Comparison of ENCODE assay signal across 24 mouse cellular contexts in the genomic region with DNA sequence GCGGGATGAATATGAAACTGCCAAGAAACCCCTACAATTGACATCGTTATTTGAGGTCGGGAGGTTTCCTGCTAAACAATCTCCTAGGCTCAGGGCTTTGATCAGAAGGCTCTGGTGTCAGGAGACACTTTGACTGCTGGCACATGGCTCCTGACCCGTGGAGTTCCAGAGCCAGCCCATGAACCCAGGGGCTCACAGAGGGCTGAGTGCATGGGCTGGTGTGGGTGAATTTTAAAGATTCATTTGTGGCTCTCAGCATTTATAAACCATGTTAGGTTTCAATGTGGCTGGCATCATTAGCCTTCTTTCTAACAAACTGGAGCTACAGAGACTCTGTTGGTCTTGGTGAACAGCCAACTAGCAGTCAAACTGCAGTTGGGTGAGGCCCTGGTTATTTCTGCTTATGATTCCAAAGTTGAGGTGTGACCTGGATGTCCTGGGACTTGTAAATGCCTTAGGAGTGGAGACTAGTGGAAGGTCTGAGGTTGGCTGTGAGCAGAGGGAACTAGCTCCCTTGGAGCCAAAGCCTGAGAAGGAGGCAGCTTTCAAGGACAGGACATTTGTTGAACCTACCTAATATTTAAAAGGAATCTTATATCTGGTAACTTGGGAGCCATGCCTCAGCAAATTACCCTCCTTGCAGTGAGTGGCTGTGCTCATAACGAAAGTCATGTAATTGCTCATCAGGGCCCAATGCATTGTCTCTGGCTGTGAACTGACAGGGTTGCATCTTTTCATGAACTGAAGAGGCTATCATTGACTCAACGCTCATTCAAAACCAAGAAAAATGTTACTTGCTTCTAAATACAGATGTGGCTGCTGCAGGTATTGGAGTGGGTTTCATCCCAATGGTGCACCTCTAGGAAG.
DNase-seq lines count a peak whose midpoint lies in the region; ATAC-seq and TF ChIP-seq lines count a peak whose summit lies in the region.
"Had no signal": no experiment of that assay in that cellular context is flagged by ENCODE, and none has a peak within 500 bp of the region (broad histone marks: within the 10 kb centered on the region; RNA-seq: fewer than 3 reads in every experiment).

No protein-coding gene starts in this region.

- no peaks in the 10 kb centered on the region for H3K79me2 ChIP-seq in CH12.LX (replicated peaks; ENCODE audit: control insufficient read depth, extremely low read depth, insufficient read depth, poor library complexity, severe bottlenecking)

- no peak overlapping the region for H3K27ac ChIP-seq in forebrain, embryonic 11.5 days (ENCODE audit: low read depth, low read length)
- no peak overlapping the region for H3K27ac ChIP-seq in forebrain, embryonic 12.5 days
- no peak overlapping the region for H3K27ac ChIP-seq in CH12.LX (ENCODE audit: insufficient read depth, low read depth)
- H3K27ac ChIP-seq in limb, embryonic 13.5 days: peak overlapping the region; percentile 55; the same call in 1 of the 2 replicates
- peak overlapping the region; percentile 65 for H3K27ac ChIP-seq in limb, embryonic 15.5 days
- H3K27ac ChIP-seq in heart, embryonic 12.5 days (ENCODE audit: poor library complexity, severe bottlenecking): no peak overlapping the region
- H3K27ac ChIP-seq: embryonic facial prominence, embryonic 13.5 days; embryonic facial prominence, embryonic 15.5 days; forebrain, embryonic 10.5 days had no signal

- no peak for TF ChIP-seq RAD21 in CH12.LX (IDR thresholded peaks at IDR 0.05; ENCODE audit: low read depth, low read length)

- H3K4me3 ChIP-seq in forebrain, embryonic 11.5 days (ENCODE audit: low read depth, low read length): no peak overlapping the region
- H3K4me3 ChIP-seq in forebrain, embryonic 12.5 days (replicated peaks): no peak overlapping the region
- H3K4me3 ChIP-seq in CH12.LX (replicated peaks in 1 of 3; ENCODE audit: low read depth in 2 of 3, low read length in 2 of 3, poor library complexity in 1 of 3): no peak overlapping the region
- no peak overlapping the region for H3K4me3 ChIP-seq in limb, embryonic 13.5 days
- H3K4me3 ChIP-seq in limb, embryonic 15.5 days: no peak overlapping the region
- H3K4me3 ChIP-seq in heart, embryonic 12.5 days: no peak overlapping the region
- H3K4me3 ChIP-seq: embryonic facial prominence, embryonic 13.5 days; embryonic facial prominence, embryonic 15.5 days; erythroblast, embryonic 14.5 days; forebrain, embryonic 10.5 days had no signal

- no peaks in the 10 kb centered on the region; the same call in 1 of the 2 replicates for H3K9me3 ChIP-seq in forebrain, embryonic 11.5 days (ENCODE audit: control insufficient read depth, low read length)
- no peaks in the 10 kb centered on the region for H3K9me3 ChIP-seq in forebrain, embryonic 12.5 days
- H3K9me3 ChIP-seq in CH12.LX (replicated peaks; ENCODE audit: low read length): peaks cover 5% of the 10 kb centered on the region
- H3K9me3 ChIP-seq in limb, embryonic 13.5 days: no peaks in the 10 kb centered on the region
- H3K9me3 ChIP-seq in limb, embryonic 15.5 days: no peaks in the 10 kb centered on the region
- H3K9me3 ChIP-seq in heart, embryonic 12.5 days (replicated peaks): 0 out of 2 replicates have a peak, but pooled peaks cover 4% of the 10 kb centered on the region
- H3K9me3 ChIP-seq: embryonic facial prominence, embryonic 13.5 days; embryonic facial prominence, embryonic 15.5 days; forebrain, embryonic 10.5 days had no signal

- DNase-seq in forebrain, embryonic 11.5 days (ENCODE audit: low spot score): peak; percentile 14
- no peak for DNase-seq in CH12.LX (ENCODE audit: extremely low read depth)
- no peak for DNase-seq in embryo, embryonic 10 days (ENCODE audit: low spot score)
- DNase-seq: adrenal gland, adult 2 months; adrenal gland, postnatal 10 days; adrenal gland, postnatal 25 days; B cell, adult 2 months; cerebellum, adult 11 months; cerebellum, adult 18-20 months; cerebellum, adult 8-10 months; cerebellum, adult 9-11 months; cerebellum, postnatal 14 days; cerebellum, postnatal 36 days had no signal

- in situ Hi-C loops in CH12.LX (cut with MboI; ENCODE audit: low pct_ligation_motif_present, low pct_unique_long_range_greater_than_20kb, low sequenced_read_pairs): no loop called here

- H3K36me3 ChIP-seq in forebrain, embryonic 11.5 days (ENCODE audit: control insufficient read depth, insufficient read depth, low read length): no peaks in the 10 kb centered on the region
- no peaks in the 10 kb centered on the region for H3K36me3 ChIP-seq in forebrain, embryonic 12.5 days (replicated peaks)
- H3K36me3 ChIP-seq in CH12.LX (replicated peaks in 1 of 2; ENCODE audit: control insufficient read depth in 1 of 2, insufficient read depth in 1 of 2, low read length in 1 of 2): no peaks in the 10 kb centered on the region
- no peaks in the 10 kb centered on the region for H3K36me3 ChIP-seq in limb, embryonic 13.5 days
- H3K36me3 ChIP-seq in limb, embryonic 15.5 days: no peaks in the 10 kb centered on the region
- H3K36me3 ChIP-seq in heart, embryonic 12.5 days: no peaks in the 10 kb centered on the region
- H3K36me3 ChIP-seq: embryonic facial prominence, embryonic 13.5 days; embryonic facial prominence, embryonic 15.5 days; forebrain, embryonic 10.5 days had no signal

- H3K4me1 ChIP-seq in forebrain, embryonic 11.5 days (replicated peaks; ENCODE audit: control insufficient read depth, insufficient read depth, low read length): no peaks in the 10 kb centered on the region
- no peaks in the 10 kb centered on the region for H3K4me1 ChIP-seq in forebrain, embryonic 12.5 days
- H3K4me1 ChIP-seq in CH12.LX (ENCODE audit: control insufficient read depth in 1 of 2, insufficient read depth in 2 of 2): no peaks in the 10 kb centered on the region
- H3K4me1 ChIP-seq in limb, embryonic 13.5 days: peaks cover 25% of the 10 kb centered on the region
- H3K4me1 ChIP-seq in limb, embryonic 15.5 days: peaks cover 12% of the 10 kb centered on the region; the same call in 1 of the 2 replicates
- no peaks in the 10 kb centered on the region for H3K4me1 ChIP-seq in heart, embryonic 12.5 days (replicated peaks)
- H3K4me1 ChIP-seq: forebrain, embryonic 10.5 days had no signal

- peak; percentile 90 for TF ChIP-seq EP300 in CH12.LX (IDR thresholded peaks at IDR 0.05; ENCODE audit: low read length)

- dilution Hi-C loops in CH12.LX (cut with MboI; ENCODE audit: extremely low pct_ligation_motif_present, extremely low pct_unique_long_range_greater_than_20kb, low sequenced_read_pairs): no loop called here

- H3K27me3 ChIP-seq in forebrain, embryonic 11.5 days (ENCODE audit: control insufficient read depth, insufficient read depth, low read length): no peaks in the 10 kb centered on the region
- H3K27me3 ChIP-seq in forebrain, embryonic 12.5 days: no peaks in the 10 kb centered on the region
- peaks cover 81% of the 10 kb centered on the region for H3K27me3 ChIP-seq in CH12.LX (replicated peaks)
- H3K27me3 ChIP-seq in limb, embryonic 13.5 days: no peaks in the 10 kb centered on the region
- H3K27me3 ChIP-seq in limb, embryonic 15.5 days: no peaks in the 10 kb centered on the region
- no peaks in the 10 kb centered on the region for H3K27me3 ChIP-seq in heart, embryonic 12.5 days (replicated peaks)
- H3K27me3 ChIP-seq: embryonic facial prominence, embryonic 13.5 days; embryonic facial prominence, embryonic 15.5 days had no signal

- TF ChIP-seq POLR2A in CH12.LX (IDR thresholded peaks at IDR 0.05; ENCODE audit: low read depth, low read length): no peak

- no peak for TF ChIP-seq CTCF in CH12.LX (conservative IDR thresholded peaks at IDR 0.05 in 1 of 2, IDR thresholded peaks at IDR 0.05 in 1 of 2; ENCODE audit: low read depth in 2 of 2, low read length in 2 of 2)

- no peak overlapping the region for H3K9ac ChIP-seq in forebrain, embryonic 11.5 days (ENCODE audit: low read length)
- H3K9ac ChIP-seq in forebrain, embryonic 12.5 days: no peak overlapping the region
- no peak overlapping the region for H3K9ac ChIP-seq in CH12.LX (ENCODE audit: insufficient read depth, low read depth)
- H3K9ac ChIP-seq in limb, embryonic 13.5 days: no peak overlapping the region
- no peak overlapping the region for H3K9ac ChIP-seq in limb, embryonic 15.5 days
- no peak overlapping the region for H3K9ac ChIP-seq in heart, embryonic 12.5 days
- H3K9ac ChIP-seq: embryonic facial prominence, embryonic 13.5 days; embryonic facial prominence, embryonic 15.5 days had no signal

- H3K4me2 ChIP-seq in forebrain, embryonic 11.5 days (ENCODE audit: low read depth, low read length, severe bottlenecking): no peak overlapping the region
- no peak overlapping the region for H3K4me2 ChIP-seq in forebrain, embryonic 12.5 days
- no peak overlapping the region for H3K4me2 ChIP-seq in CH12.LX (ENCODE audit: insufficient read depth, low read depth, poor library complexity, severe bottlenecking)
- peak overlapping the region; percentile 31 for H3K4me2 ChIP-seq in limb, embryonic 13.5 days (replicated peaks)
- no peak overlapping the region for H3K4me2 ChIP-seq in limb, embryonic 15.5 days
- no peak overlapping the region for H3K4me2 ChIP-seq in heart, embryonic 12.5 days
- H3K4me2 ChIP-seq: embryonic facial prominence, embryonic 13.5 days; embryonic facial prominence, embryonic 15.5 days had no signal

- WGBS in forebrain, embryonic 11.5 days: 75% methylated on average over 6 of the region's 6 CpGs
- 79% methylated on average over 6 of the region's 6 CpGs for WGBS in forebrain, embryonic 12.5 days
- 45% methylated on average over 6 of the region's 6 CpGs for WGBS in limb, embryonic 13.5 days
- 41% methylated on average over 6 of the region's 6 CpGs for WGBS in limb, embryonic 15.5 days
- WGBS in heart, embryonic 12.5 days: 67% methylated on average over 6 of the region's 6 CpGs

- no peak for ATAC-seq in forebrain, embryonic 11.5 days (replicated peaks; ENCODE audit: low FRiP score)
- no peak for ATAC-seq in forebrain, embryonic 12.5 days (ENCODE audit: low FRiP score)
- peak; percentile 66; the same call in 1 of the 2 replicates for ATAC-seq in limb, embryonic 13.5 days (ENCODE audit: low FRiP score, low read depth)
- ATAC-seq in limb, embryonic 15.5 days (ENCODE audit: insufficient number of reproducible peaks, low FRiP score, low TSS enrichment, low read depth): peak; percentile 82
- ATAC-seq in heart, embryonic 12.5 days (ENCODE audit: insufficient number of reproducible peaks, low FRiP score): no peak
- ATAC-seq: CD4-positive, CD25-positive, alpha-beta regulatory T cell, adult 4 months; forebrain, embryonic 14.5 days; forebrain, embryonic 16.5 days had no signal

TF ChIP-seq in CH12.LX, 34 proteins besides CTCF, POLR2A, EP300 and RAD21:
- TF ChIP-seq JUND (conservative IDR thresholded peaks at IDR 0.05; ENCODE audit: low read depth, low read length): peak; percentile 82
- TF ChIP-seq JUN (IDR thresholded peaks at IDR 0.05; ENCODE audit: insufficient read depth, low read depth, low read length): peak; percentile 72
- peak; percentile 93 for TF ChIP-seq IRF4 (IDR thresholded peaks at IDR 0.05; ENCODE audit: low read depth, low read length)
- TF ChIP-seq ELF1 (IDR thresholded peaks at IDR 0.05; ENCODE audit: low read depth, low read length): no peak
TF ChIP-seq in CH12.LX: peak in this region for 3.

Comparison
In these comparisons a context has a peak if more than half of its experiments do, and no peak if none do; other contexts are left out.
1. ATAC-seq: peak in limb, embryonic 13.5 days (single experiment) and limb, embryonic 15.5 days (single experiment); none in forebrain, embryonic 11.5 days (single experiment), forebrain, embryonic 12.5 days (single experiment) and heart, embryonic 12.5 days (single experiment).
2. H3K27ac ChIP-seq: peak in limb, embryonic 13.5 days (single experiment) and limb, embryonic 15.5 days (single experiment); none in forebrain, embryonic 11.5 days (single experiment), forebrain, embryonic 12.5 days (single experiment), CH12.LX (single experiment) and heart, embryonic 12.5 days (single experiment).